Mouse (Mus musculus) CD8-positive naive resting alpha-beta T cell, adult 2 months (primary cell): ENCODE data around the gene Adcy6.

ENCODE experiments used
- DNase-seq, 2 experiments: peaks; one replicate each; pipeline ENCODE4 v3.0.0; 2022; ENCODE audit warnings: low read depth in 2 of 2, low spot score in 2 of 2

Adcy6 gene

GRCm38 (mm10) chr15:98609331-98610130, at the start of gene Adcy6:
TSS of gene Adcy6 (minus strand) at chr15:98610076.
- DNase-seq, result peak; percentile 31 to 43

GRCm38 (mm10) chr15:98656982-98657751, 47.3 kb upstream of the Adcy6 start:
- no peak for DNase-seq

GRCm38 (mm10) chr15:98652174-98652573, 42.3 kb upstream of the Adcy6 start:
- DNase-seq, result no peak

DNA sequence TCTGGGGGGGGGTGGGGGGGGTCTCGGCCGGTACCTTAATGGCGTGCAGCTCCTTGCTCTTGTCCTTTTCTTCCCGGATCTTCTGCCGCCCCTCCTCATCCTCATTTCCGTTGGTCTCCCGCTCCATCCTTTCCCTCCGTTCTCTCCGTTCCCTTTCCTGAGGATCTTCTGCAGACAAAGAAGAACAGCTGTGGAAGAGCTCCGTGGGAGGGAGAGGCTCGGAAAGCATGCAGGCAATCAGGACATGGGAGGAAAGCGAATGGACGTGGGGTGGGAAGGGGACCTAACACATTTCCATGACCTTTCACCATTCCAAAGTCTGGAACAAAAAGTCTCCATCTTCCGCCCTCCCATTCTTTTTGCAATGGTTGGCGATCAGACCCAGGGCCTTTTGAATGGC, 41.6 kb upstream of the Adcy6 start:
- DNase-seq, result no peak

DNA sequence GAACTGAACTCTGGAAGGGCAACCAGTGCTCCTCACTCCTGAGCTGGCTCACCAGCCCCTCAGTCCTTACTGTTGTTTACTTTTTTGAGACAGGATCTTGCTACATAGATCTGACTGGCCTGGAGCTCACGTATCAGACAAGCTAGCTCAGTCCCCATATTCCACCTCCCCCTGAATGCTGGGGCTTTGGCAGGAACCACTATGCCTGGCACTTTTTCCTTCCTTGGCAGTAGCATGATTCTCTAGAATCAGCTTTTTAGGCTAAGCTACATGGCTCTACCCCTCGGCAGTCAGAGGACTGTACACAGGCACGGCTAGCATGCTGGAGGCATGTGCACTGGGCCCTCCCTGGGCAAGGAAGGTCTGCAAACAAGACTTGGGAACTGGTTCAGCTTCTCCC, 38.2 kb upstream of the Adcy6 start:
- DNase-seq, result no peak

DNA sequence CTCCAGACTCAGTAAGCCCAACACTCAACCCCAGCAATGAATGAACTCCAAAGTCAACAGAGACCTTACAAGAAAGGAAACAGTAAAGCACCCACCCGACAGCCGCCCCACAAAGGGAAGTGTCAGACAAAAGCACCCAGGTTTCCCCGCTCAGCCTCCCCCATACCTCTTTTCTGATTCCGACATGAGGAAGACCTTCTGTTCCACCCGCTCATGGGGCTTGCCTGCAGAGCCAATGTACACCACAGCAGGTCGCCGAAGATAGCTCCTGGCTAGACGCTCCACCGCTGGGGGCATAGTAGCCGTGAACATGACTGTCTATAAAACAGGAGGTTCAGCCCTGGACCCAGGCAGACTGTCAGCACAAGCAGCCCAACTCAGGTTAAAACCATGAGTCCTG, 37.4 kb upstream of the Adcy6 start:
- no peak for DNase-seq

- DNase-seq, result no peak
These were observed 36.9 kb upstream of the Adcy6 start for GRCm38 (mm10) chr15:98646737-98647136.

DNA sequence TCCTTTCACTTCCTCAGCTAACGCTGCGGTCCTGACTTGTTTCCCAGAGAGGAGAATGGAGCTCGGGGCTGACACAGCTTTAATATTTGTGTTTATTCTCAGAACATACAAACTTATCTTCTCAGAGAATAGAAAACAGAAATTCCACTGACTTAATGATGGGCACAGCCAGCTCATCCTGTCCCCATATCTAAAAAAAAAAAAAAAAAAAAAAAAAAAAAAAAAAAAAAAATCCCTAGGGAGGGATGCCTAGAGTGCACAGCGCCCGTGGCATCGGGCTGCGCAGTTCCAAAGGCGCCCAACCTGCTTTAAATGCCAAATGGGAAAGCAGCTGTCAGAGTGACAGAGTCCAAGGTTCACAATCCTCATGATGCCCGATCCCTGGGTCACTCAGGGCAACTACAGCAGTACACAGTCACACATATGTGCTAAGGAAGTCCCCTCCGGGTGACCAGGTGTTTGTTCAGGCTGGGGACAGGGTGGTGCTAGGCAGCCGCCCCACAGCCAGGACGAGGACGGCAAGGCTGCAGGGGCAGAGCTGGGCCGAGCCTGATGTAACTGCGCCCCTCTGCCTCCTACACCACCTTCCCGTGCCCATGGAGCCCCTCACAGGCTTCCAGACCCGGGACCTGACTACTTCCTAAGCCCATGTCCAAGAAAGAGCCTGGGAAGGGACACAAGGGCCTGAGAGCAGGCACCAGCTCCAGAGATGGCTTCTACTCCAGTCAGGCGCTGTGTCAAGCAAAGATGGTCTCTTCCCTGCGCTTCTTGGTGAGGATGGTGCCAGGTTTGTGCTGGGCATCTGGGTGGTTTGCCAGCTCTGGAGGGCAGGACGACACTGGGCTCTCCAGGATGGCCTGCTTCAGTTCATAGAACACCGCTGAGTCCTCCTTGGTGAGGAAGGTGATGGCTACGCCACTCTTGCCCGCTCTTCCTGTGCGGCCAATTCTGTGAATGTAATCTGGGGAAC, 35.5 kb upstream of the Adcy6 start:
- no peak for DNase-seq

- no peak for DNase-seq
These were observed 34.5 kb upstream of the Adcy6 start for GRCm38 (mm10) chr15:98644406-98644805.

GRCm38 (mm10) chr15:98640157-98640556, 30.3 kb upstream of the Adcy6 start:
- no peak for DNase-seq

DNA sequence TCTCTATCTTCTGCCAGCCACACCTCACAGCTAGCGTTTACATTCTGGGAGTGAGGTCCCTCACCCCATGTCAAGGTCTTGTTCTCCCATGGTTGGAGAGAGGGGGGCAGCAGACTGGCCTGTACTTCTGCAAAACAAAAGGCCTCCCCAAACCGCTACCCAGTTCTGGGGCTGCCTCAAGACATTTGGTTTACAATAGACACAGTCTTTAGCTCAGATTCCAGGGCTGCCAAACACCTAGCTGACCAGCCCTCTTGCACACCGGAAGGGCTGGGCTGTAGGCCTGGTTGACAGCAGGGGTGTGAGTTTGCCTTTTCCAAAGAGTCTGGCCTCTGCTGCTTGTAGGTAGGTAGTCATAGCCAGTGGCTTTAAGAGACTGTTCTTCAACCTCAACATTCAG, 27.3 kb upstream of the Adcy6 start:
- DNase-seq, result no peak

DNA sequence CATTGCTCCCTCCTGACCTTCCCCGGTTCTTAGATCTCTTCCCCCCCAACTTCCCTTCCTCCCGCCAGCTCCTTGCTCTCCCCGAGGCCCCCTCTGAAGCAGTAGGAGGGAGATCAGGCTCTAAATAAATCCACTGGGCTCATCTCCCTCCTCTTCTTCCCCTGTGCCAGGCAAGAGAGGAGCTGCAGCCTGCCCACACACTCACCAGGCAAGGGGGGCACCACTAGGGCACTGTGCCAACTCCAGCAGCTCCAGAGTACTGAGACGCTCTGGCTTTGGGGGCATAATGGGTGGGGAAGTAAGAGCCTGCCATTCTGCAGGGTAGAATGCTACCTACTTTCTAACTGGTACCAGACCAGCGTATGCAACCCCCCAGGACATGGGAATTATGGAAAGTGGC, 26.6 kb upstream of the Adcy6 start:
- no peak for DNase-seq

GRCm38 (mm10) chr15:98635291-98635841, 25.5 kb upstream of the Adcy6 start:
- no peak for DNase-seq

- peak in 1 of 2 experiments; percentile 25 for DNase-seq
These were observed 24.7 kb upstream of the Adcy6 start for GRCm38 (mm10) chr15:98634541-98635081.

DNA sequence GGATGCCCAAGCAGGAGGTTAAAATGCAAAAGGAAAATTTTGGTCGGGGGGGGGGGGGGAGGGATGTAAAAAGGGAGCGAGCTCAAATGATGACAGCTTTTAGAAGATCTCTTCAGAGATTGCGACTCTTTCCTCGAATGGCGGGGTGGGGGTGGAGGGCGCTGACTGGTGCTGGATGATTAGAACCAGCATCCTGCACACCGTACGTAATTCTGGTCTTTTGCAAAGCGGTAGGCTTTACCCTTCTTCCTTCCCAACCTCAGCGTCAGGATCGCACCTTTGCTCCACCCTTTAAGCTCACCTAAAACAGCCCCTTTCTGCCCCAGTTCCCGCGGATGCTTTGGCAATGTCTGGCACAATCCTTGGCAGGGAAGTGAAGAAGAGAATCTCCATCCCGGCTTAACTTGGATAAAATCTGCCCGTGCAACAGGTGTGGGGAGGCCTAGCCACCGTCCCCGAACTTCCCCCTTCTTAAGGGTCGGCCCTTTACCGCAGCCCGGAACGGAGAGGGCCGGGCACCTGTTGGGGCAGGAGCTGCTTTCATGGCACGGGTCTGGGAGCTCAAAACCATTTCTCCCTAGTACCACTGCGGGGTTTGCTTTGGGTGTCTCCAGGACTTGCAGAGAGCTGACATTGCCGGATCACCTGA, 24.1 kb upstream of the Adcy6 start:
- no peak for DNase-seq

GRCm38 (mm10) chr15:98632921-98633320, 23.0 kb upstream of the Adcy6 start:
- no peak for DNase-seq

DNA sequence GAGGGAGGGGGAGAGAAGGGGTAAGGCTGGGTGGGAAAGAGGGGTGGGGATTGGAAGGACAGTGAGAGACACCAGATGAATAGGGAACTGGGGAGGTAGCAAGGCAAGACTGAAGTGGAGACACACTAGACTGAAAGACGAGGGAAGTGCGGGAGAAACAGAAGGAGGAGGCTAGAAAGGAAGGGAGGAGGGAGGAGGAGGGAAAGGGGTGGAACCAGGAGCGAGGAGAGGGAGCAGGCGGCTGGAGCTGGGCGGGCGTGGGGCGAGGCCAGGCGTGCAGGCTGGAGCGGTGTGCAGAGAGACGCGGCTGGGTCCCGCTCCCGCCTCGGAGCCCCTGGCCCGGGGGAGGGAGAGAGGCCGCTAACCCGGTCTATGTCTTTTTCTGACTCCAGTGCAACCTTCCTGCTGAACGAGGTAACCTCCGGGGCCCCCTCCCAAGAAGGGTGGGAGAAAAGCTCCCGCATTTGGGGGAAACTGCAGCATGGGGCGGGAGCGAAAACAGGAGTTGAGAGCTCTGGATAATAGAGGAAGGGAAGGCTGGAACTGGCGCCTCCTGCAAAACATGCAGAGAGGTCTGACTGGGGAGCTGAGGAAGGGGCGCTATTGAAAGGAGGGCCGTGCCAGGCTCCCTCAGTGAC, 22.4 kb upstream of the Adcy6 start:
- no peak for DNase-seq

GRCm38 (mm10) chr15:98631493-98631892, 21.6 kb upstream of the Adcy6 start:
- DNase-seq, result peak; percentile 77 to 82

DNA sequence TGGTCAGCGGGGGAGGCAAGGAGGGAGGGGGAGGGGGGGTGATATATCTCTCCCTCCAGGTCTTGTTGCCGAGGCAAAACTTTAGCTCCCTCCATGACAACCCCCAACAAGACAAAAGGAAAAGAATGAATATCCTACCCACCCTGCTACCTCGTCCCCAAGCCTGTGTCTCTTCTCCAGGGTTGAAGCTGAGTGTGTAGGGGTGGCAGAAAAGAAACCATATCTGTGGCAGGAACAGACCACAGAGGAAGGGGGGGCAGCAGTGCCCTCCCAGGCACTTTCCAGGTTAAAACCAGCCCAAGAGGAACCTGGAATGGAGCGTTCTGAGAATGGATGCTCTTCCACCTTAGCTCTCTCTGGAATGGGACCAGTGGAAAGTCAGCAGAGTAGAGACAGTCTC, 20.7 kb upstream of the Adcy6 start, which contains the start of gene Cacnb3:
Gene Cacnb3 (plus strand): TSS at position 301 of the 400 bp plus-strand sequence.
- no peak for DNase-seq

DNA sequence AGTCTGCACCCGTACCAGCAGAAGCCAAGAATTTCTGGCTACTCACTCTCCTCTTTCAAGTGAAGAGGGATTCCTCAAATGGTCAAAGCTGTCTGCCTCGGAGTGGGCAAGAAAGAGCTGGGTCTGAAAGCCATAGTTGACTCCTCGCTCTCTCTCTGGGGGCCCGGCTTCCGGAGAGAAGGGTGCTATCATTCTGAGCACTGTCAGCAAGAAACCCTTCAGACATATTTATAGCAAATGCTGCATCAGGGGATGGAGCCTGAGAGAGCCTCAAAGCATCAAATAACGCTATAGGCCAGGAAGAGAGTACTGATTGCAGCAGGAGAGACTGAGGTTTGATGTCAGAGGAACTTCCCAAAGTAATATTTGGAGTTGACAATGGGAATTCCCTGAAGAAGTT, 19.6 kb upstream of the Adcy6 start:
- no peak for DNase-seq
